Mouse (Mus musculus) layer of hippocampus, postnatal 10 days (tissue): Measurements from ENCODE around the gene Dgke. TPM values are rescaled to one million over a fixed set of nuclear protein-coding genes. Genes with fewer than 3 reads are reported as not detected.

Experiments used
- DNase-seq, 2 experiments: peaks; one replicate each; pipeline ENCODE4 v3.0.0; 2021; ENCODE audit warnings: low spot score in 2 of 2
- total RNA-seq, 2 experiments: library from RNA; stranded (reverse); gene quantifications; 2 replicates each; pipeline ENCODE4 v1.2.3; 2021

Dgke gene
- total RNA-seq, 2 experiments from 2014 or later: 35.4 to 37.8 TPM

DNA sequence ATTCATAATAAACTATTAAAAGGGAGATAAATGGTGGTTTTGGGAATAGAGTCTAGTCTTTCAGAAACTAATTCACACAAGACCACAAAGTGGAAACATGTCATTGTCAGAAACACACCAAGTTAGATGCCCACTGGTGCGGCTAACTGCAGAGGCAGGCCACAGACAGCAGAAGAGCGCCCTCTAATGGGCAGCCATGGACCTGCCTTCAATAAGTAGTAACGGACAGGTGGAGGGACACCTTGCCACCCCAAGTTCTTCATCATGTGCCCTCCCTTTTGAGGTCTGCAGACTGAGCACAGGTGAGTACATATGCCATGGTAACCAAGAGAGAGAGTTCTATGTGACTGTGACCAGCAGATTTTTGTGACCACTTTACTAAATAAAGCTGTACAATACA is 27.3 kb downstream of the Dgke start:
- DNase-seq: peak; percentile 36 to 60

DNA sequence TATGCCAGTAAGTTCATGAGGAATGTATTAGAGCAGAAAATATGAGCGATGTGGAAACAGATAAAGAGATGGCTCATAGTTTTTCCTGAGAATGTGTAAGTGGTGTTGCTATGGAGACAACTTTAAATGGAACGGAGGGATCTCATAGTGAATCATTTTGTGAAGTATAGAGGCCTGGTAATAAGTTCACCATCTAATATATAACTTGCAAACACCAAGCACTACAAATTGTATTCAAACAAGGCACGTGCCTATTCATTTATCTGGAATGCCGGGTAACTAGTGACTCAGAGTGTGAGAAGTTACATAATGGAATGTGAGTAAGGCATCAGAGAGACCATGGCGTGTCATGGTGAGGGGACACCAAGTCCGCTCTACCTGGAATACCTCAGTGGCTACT is 28.2 kb downstream of the Dgke start:
- DNase-seq: no peak

DNA sequence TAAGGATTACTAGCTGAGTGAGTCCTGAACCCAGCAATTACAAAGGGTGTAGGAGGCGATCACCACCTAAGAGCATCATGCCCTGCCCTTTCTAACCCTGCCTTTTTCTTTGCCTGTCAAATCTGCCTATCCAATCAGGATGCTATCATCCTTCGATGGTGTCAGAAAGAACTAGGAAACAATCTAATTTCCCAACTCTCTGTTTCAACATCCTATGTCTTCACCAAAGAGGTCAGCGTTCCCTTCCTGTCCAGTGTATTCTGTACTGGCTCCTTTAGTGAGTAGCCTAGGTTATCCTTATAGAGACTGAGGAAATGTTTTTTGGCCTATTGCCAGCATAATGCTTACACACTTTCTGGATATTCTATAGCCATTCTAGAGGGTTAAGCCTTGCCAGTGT is 31.1 kb downstream of the Dgke start:
- DNase-seq: no peak

DNA sequence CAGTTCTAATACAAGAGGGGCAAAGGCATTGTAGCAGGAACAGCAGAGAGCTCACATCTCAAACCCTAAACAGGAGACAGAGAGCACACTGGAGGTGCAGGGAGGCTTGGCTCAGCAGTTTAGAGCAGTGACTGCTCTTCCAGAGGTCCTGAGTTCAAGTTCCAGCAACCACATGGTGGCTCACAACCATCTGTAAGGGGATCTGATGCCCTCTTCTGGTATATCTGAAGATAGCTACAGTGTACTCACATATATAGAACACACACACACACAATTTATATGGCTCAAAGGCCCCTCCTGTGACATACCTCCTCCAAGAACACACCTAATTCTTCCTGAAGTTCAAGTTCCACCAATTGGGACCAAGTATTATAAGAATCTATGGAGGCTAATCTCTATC is 32.1 kb downstream of the Dgke start:
- no peak for DNase-seq

DNA sequence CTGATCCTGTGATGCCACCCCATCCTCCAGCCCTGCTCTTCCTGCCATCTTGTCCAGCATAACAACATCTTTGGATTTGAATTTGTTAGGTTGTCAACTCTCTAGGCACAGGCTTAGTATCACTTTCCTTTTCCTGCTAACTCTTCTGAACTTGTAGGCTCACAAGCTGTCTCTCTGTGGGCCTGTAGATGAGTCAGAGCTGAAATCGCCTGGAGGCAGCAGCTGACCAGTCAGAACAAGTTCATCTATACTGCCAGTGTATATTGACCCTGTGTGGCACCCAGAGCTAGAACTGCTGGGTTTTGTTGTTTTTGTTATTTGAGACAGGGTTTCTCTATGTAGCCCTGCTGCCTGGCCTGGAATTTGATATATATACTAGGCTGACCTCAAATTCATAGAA is 35.5 kb downstream of the Dgke start:
- no peak for DNase-seq

DNA sequence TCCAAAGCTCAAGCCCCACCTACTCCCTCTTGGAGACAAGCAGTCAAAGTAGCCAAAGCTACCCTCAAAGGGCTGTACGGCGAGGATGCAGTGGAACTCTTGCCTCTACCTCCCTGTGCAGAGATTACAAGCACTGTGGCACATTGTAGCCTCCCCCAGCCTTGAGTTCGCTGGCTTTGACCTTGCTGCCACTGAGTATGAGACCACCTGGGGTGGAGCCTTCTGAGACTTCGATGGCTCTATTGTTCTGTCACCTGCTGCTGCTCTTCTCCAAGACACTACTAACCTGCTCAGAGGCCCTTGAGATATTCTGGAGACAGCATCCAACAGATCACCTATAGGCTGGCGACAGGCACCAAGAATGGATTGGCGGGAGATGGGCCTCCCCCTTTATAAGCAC is 36.1 kb downstream of the Dgke start:
- no peak for DNase-seq

DNA sequence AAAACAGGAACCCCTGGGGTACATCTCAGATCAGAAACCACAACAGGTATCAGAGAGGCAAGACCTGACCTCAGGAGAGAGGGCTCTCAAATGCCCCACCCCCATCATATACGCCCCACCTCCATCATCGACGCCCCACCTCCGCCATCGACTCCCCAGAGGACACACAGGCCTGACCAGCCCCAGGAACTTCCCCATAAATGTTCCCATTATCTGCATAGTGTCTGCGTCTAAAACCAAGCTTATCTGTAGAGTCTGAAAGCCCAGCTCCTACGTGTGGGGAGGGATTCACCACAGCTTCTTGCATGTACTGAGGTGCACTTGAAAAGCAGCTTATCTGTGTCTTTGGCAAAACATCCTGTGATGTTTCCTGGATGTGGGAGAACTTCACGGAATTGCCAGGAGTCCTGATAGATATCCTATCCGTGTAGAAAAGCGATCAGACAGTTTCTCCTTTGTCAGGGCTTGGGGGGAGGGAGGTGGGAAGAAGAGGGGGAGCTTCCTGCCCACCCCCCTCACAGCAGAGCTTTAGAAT is 37.7 kb downstream of the Dgke start:
- no peak for DNase-seq

DNA sequence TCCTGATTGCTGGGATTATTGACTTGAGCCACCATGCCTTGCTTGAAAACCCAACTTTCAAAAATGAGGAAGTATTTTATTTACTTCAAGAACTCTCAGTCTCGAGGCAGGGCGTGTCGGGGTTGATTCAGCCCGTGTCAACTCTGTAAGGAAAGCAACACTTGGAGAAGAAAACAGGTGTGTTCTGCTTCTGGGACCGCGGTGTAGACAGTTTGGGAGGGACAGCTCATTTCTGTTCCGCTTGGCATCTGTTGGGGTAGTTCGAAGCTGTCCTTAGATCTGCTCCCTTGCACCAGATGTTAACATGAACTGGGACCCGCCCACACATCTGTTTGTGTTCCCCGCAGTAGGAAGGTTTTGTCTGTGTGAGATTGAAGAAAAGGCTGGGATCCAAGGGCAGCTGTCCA is 38.7 kb downstream of the Dgke start:
- no peak for DNase-seq

DNA sequence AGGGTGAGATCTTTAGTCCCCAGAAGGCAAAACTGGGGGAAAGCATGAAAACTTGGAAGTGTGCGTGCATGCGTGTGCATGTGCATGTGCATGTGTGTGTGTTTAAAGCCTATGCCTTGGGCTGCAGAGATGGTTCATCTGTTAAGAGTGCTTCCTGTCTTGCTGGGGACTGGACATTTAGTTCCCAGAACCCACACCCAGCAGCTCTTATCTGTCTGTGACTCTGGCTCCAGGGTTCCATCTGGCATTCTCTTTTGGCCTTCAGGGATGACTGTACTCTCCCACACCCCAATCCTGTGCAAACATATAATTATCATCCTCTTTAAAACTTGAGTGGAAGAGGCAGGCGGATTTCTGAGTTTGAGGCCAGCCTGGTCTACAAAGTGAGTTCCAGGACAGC is 40.5 kb downstream of the Dgke start:
- no peak for DNase-seq

DNA sequence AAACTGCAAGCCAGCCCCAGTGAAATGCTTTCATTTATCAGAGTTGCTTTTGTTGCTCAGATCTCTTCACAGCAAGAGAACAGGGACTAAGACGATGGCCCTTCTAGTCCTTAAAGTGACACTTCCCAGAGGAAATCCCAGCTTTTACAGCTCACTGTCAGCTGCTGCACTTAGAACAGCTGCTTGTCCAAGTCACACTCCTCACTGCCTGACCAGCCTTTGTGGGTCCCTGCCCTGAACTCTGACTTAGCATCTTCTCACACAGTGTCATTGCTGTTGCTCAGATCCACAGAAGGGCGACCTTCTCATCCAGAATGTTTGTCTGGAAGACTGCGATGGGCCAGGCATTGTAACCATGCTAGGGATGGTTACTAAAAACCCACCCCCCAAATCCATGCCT is 41.0 kb downstream of the Dgke start:
- DNase-seq: no peak

DNA sequence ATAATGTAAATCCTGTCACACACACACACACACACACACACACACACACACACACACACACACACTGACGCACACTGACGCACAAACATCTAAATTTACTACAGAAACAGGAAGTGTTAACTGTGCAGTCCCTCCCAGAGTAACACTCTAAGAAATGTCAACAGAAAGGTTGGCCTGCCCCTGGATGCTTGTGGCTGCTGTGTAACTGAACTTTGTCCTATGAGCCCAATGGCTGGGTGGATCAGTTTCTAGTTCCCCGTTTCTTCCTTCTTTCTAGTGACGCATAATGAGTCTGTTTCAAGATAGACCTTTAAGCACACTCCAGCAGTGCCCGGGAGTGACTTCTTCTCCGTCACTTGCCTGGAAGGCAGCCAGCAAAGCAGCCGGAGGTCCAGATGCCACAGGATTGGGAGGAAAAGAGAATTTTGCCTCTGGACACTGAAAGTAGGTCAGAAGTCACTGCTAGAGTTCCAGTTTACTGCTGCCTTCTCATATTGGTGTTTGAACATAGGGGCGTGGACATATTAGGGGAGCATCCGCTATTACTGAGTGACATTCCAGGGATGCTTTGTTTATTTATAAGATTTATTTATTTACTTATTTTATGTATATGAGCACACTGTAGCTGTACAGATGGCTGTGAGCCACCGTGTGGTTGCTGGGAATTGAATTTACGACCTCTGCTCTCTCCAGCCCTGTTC is 42.3 kb downstream of the Dgke start:
- peak; percentile 41 to 43 for DNase-seq

DNA sequence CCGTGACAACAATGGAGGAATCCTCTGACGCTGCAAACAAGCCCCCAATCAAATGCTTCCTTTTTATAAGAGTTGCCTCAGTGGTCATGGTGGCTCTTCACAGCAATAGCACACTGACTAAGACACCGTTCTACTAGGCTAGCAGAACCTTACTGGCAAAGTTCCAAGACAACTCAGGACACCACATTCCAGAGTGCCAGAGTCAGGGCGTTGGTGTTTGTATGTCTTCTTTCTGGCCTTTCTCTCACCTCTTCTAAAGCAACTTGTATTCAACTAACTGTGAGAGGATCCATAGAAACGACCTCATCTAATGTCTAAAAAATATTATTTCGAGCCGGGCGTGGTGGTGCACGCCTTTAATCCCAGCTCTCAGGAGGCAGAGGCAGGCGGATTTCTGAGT is 43.2 kb downstream of the Dgke start:
- no peak for DNase-seq

DNA sequence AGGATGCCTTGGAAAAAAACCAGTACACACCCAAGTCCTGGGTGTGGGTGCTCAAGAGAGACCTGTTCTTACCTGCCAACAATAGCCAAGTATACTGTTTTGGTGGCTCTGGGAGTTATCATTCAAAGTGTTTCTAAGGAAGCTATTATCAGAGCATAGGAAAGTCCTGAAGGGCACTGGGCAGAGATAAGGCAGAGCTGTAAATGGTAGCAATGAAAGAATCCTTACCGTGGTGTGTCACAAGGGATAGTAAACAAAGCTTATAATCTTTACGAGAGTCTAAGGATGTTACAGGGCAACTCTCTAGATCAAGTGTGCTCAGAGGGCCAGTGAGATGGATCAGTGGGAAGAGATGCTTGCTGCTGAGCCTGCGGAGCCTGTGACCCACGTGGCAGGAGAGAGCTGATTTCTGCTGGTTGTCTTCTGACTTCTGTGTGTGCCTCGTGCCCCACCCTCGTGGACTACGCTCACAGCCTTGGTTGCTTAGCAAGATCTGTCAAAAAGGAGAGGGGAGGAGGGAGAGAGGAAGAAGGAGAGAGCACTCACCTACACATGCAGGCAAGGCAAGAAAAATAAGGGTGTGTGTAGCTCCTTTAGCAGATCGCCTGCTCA is 44.4 kb downstream of the Dgke start:
- no peak for DNase-seq

DNA sequence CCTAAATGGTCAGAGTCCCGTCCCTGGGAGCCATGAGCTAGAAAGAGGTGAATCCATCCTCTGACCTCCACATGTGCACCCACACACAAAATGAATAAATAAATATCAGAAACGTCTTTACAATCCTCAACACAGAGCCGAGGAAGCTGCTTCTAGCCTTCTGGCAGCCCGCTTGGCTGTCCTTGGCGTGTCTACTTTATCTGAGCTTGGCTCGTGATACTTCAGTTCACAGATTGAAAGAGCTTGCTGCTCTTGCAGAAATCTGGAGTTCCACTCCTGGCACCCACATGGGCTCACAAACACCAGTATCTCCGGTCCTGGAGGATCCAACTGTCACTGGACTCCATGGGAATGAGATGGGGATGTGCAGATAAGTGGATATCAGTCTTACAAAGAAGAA is 45.0 kb downstream of the Dgke start:
- DNase-seq: no peak

DNA sequence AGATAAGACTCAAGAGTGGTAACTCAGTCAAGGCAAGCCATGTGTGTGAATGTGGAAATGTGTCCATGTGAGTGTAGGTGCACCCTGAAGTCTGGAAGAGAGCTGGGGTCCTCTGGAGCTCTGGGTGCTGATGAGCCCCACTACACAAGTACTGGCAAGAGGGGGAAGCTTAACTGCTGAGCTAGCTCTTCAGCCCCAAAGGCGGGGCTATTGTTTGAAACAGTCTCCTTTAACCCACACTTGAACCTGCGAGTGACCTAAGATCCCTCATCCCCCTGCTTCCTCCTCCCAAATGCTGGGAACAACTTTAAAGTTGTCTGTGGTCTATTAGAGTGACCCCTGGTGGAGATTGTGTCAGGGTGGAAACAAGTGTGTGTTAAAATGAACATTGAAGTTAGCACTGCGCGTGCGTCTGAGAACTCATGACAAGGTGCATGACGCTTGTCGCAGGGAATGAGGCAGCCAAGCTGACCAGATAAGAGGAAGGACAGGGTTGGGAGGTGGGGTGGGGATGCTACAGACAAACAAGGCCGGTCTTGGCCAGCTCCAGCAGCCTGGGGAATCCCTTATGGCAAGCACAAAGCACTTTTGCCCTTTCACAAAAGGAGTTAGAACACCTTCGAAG is 45.9 kb downstream of the Dgke start:
- no peak for DNase-seq

DNA sequence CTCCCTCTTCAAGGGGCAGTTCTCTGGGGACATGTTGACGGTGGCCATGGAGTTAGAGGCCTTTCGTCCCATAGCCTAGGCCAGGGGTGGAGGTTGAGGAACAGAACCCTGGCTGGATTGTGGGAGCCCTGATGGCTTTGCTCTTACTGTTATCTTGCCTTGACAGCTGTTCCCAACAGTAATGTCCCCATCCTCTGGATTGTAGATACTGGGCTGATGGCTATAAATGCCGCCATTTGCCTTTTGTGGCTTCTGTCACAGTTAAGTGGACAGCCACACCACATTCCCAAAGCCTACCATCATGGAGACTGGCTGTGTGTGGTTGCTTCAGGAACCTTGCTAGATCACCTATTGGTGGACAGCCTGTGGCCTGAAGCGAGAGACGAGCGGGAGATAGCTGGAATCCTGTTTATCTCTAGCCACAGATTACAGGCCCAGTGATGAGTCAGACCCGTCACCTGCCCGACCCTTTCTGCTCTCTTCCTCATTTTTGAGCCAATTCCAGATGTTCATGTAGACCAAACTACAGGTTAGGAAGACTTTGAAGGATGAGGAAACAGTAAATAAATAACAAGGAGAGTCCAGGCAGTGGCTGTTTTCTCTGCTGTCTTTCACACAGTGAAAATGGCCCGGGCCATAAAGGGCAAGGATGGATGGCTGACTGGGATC is 49.0 kb downstream of the Dgke start:
- DNase-seq: no peak

DNA sequence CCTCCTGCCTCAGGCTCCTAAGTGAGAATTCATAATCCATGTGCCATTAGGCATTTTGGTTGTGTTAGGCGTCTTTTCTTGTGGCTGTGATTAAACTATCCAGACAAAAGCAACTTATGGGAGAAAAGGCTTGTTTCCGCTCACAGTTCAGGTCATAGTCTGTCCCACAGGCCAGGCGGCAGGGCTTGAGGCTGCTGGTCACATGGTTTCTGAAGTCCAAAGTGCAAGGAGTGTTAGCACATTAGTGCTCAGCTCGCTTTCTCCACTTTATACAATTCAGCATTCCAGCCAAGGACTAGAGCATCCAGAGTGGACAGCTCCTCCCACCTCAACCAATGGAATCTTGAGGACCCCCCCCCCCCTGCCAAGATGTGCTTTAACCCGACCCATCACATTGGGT is 54.4 kb downstream of the Dgke start:
- DNase-seq: no peak

DNA sequence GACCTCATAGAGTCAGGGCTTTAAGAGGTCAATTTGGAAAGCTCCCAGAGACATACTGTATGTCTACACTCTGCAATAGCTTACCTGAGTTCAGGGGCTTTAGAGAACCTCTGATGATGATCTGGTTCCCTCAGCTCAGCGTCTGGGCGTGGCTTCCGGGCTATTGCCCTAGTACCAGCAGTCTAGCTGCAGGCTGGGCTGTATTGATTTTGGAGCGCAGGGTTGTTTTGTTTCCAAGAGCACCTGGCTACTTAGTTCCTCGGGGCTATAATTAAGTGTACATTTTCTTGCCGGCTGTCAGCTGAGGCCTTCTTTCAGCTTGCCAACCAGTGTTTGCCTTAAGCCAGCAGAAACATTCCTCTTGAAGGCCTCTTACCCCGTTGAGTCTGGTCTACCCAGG is 57.2 kb downstream of the Dgke start:
- no peak for DNase-seq

DNA sequence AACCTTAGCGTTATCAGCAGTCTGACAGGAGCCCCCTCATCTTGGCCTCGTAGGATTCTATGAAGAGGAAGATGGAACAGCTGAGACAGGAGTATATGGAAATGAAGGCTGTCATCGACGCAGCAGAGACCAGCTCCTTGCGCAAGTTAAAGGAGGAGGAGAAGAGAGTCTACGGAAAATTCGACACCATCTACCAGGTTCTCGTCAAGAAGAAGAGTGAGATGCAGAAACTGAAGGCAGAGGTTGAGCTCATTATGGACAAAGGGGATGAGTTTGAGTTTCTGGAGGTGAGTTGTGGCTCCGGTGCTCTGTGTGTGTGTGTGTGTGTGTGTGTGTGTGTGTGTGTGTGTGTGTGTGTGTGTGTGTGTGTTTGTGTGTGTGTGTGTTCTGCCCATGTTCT is 57.6 kb downstream of the Dgke start:
- DNase-seq: no peak

DNA sequence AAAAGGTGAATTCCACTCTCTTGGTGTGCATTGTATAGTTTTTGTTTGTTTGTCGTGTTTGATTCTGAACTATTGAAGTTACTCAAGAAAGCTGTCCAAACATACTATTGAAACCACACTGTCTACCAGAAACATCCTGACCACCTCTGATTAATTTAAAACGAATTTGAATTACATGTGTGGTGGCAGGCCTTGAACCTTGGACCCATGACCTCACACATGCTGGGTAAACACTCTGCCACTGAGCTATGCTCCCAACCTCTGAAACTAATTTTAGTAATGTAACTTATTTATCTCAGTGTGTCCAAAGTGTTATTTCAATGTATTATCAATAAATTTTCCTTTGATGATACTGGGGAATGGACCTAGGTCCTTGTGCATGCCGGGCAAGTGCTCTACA is 59.1 kb downstream of the Dgke start:
- no peak for DNase-seq

DNA sequence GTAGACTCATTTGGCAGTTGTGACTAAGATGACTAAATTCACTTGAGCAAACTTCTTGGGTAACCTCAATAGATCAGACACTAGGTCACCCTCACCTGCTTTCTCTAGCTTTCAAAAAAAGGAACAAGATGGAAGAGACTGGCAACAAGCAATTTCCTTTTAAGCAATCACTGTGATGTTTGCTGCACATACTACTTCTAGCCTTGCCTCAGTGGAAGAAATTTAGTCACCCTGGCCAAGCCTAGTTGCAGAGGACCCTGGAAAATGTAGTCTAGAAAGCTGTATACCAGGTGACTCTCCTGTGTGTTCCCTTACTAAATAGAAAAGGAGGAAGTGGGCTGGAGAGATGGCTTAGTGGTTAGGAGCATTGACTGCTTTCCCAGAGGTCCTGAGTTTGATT is 60.2 kb downstream of the Dgke start:
- DNase-seq: no peak

DNA sequence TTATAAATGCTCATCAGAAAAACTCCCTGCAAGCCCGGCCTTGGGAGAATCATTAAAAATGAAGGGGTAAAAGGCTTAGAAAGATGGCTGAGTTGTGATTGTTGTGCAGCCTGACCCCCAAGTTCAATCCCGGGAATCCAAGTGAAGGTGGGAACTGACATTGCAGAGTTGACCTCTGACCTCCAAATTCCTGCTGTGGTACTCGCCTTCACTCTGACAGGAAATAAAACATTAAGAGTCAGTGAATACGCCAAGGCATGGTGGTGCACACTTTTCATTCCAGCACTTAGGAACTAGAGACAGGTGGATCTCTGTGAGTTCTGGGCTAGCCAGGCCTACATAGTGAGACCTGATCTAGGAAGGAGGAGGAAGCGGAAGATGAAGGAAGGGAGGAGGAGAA is 61.2 kb downstream of the Dgke start:
- no peak for DNase-seq
